Mouse (Mus musculus): ENCODE data around the gene Acer2. TPM values are rescaled to one million over a fixed set of nuclear protein-coding genes. Genes with fewer than 3 reads are reported as not detected.
A peak's percentile ranks its signal among the peaks of the same experiment; 100 is the strongest.
"Not testable (repeated sequence)": the region's sequence is repeated elsewhere in the genome, so short reads cannot be mapped to it uniquely, and the experiment has no call there.

Gene Acer2
- 12.1 and 12.4 TPM in 2 replicates for polyA plus RNA-seq (2016; fragmentation: Nextera tagmentation; extraction: Ambion mirVana)

DNA sequence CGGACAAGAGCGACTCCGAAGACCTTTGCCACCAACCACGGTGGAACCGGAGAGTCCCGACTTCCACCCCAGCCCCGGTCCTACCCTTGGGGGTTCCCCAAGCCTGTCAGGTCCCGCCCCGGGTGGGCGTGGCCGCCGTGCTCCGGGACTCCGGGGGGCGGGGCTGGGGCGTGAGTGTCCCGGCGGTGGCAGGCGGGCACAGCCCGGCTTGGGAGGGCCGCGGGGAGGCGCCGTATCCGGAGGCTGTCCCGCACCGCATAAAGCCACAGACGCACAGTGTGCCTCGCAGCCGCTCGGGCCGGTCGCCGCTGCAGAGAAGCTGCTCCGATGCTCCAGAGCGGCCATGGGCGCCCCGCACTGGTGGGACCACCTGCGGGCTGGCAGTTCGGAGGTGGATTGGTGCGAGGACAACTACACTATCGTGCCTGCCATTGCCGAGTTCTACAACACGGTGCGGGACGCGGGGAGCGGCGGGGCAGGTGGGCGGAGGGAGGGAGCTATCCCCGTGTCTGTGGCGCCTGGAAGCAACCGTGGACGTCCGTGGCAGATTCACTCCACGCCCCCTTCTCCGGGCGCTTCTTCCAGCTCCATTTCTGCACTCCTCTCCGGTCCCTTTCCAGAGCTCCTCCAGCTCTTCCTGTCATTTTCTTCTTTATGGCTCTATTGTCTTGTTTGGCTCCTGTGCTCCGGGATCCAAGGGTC is at the start of gene Acer2:
Acer2 (plus strand) TSS at position 251 of the 702 bp plus-strand sequence.
- H3K9ac ChIP-seq: peak within 1 kb of the TSS; percentile 73
- peak within 1 kb of the TSS; percentile 69 for H3K4me3 ChIP-seq (replicated peaks)
- peaks cover 34% of the 10 kb centered on the region for H3K27me3 ChIP-seq
- peak within 1 kb of the TSS; percentile 93 for H3K4me2 ChIP-seq
- no peak within 1 kb of the TSS for H3K27ac ChIP-seq
- peak; percentile 94 for ATAC-seq (ENCODE audit: low FRiP score)
- WGBS: under 1% methylated on average over 60 of the region's 60 CpGs
- H3K36me3 ChIP-seq (replicated peaks): no peaks in the 10 kb centered on the region
- peaks cover 8% of the 10 kb centered on the region; the same call in 1 of the 2 replicates for H3K4me1 ChIP-seq
- H3K9me3 ChIP-seq: no peaks in the 10 kb centered on the region

DNA sequence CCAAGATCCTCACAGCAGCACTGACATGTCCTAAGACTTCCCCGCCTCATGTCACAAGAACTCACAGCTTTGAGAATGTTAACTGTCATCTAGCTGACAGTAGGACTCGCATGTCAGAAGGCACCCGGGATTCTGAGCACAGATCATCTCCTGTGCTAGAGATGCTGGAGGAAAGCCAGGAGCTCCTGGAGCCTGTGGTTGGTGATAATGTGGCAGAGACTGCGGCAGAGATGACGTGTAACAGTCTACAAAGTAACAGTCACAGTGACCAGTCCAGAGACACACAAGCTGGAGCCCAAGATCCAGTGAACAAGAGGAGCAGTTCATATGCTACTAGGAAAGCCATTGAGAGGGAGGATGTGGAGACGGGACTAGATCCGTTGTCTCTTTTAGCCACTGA is 49.1 kb upstream of the Acer2 start:
- no peak for ATAC-seq (ENCODE audit: low FRiP score)
- Histone ChIP-seq H3K36me3 (replicated peaks) (peaks cover 49% of the 10 kb centered on the region), H3K9ac (no peak overlapping the region), H3K27me3 (no peaks in the 10 kb centered on the region), H3K27ac (no peak overlapping the region), H3K4me3 (replicated peaks) (no peak overlapping the region), H3K4me1 (no peaks in the 10 kb centered on the region), H3K4me2 (no peak overlapping the region), H3K9me3 (no peaks in the 10 kb centered on the region)
- WGBS: 97% methylated on average over 7 of the region's 7 CpGs

DNA sequence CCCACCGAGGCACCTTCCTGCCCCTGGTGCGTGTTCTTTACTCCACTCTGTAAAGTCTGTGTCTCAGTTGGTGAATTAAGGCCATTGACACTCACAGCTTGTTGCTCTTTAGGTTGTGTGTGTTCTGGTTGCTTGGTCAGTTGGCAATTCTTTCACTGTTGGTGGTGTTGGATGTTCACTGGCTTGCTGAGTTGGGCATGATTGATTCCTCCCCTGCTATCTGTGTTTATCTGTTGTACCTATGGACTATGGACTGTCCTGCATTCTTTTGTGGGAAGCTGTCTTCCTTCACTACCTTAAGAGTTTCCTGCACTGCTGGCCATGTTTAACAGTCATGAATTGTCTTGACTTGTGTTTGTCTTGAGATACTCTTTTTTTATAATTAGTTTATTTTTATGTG is 42.3 kb upstream of the Acer2 start:
- H3K27me3 ChIP-seq: no peaks in the 10 kb centered on the region
- ATAC-seq (ENCODE audit: low FRiP score): no peak
- H3K4me3 ChIP-seq (replicated peaks): no peak overlapping the region
- no peak overlapping the region for H3K9ac ChIP-seq
- H3K36me3 ChIP-seq (replicated peaks): peaks cover 41% of the 10 kb centered on the region
- 90% methylated on average over 2 of the region's 2 CpGs for WGBS
- H3K4me1 ChIP-seq: no peaks in the 10 kb centered on the region
- H3K4me2 ChIP-seq: no peak overlapping the region
- H3K9me3 ChIP-seq: no peaks in the 10 kb centered on the region
- no peak overlapping the region for H3K27ac ChIP-seq

DNA sequence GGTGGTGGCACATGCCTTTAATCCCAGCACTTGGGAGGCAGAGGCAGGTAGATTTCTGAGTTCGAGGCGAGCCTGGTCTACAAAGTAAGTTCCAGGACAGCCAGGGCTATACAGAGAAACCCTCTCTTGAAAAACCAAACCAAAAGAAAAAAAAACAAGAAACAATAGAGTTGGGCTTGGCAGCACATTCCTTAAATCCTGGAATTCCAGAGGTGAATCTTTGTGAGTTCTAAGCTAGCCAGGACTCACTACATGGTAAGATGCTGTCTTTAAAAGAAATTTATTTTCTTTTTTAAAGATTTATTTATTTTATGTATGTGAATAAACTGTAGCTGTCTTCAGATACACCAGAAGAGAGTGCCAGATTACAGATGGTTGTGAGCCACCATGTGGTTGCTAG is 33.1 kb upstream of the Acer2 start:
- not testable (repeated sequence) for ATAC-seq (ENCODE audit: low FRiP score); H3K27ac ChIP-seq; H3K4me2 ChIP-seq; H3K9ac ChIP-seq; H3K9me3 ChIP-seq; H3K4me1 ChIP-seq; H3K4me3 ChIP-seq (replicated peaks); H3K27me3 ChIP-seq
- peaks cover 43% of the 10 kb centered on the region for H3K36me3 ChIP-seq (replicated peaks)
- WGBS: 98% methylated on average over 2 of the region's 2 CpGs

DNA sequence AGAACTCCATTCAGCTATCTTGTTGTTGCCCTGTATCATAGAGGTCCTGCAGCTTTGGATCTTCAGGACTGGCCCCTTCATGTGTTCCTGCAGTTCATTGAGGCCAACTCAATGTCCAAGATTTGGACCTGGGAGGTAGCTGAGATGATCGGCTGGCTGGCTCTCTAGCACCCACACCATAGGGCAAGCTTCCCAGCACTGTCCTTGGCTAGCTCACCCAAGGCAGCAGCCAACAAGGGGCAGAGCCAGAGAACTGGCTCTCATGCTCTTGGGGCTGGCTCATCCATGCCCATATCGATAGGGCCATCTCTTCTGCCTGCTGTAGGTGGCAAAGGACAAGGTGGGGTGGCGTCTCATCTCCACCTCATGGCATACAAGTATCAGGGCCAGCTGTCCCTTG is 28.8 kb upstream of the Acer2 start:
- Histone ChIP-seq H3K4me2 (no peak overlapping the region), H3K36me3 (replicated peaks) (peaks cover 38% of the 10 kb centered on the region), H3K4me1 (no peaks in the 10 kb centered on the region), H3K9ac (no peak overlapping the region), H3K9me3 (no peaks in the 10 kb centered on the region), H3K27me3 (no peaks in the 10 kb centered on the region), H3K4me3 (replicated peaks) (no peak overlapping the region), H3K27ac (no peak overlapping the region)
- ATAC-seq (ENCODE audit: low FRiP score): no peak
- 97% methylated on average over 3 of the region's 3 CpGs for WGBS

DNA sequence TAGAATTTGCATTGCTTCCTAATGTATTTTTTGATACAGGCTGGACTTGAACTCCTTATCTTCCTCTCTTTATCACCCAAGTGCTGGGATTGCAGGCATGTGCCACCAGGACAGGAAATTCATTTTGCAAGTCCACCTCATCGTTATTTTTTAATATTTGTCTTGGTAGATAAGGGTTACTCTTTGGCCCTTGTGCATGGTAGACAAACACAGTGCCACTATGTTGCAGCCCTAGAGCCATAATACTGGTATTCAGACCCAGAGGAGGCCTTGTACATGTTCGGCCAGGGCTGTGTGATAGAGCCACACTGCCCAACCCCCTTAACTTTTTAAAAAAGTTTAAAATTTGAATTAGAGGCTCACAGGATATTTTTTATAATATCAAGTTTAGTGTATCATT is 26.9 kb upstream of the Acer2 start:
- no peaks in the 10 kb centered on the region for H3K27me3 ChIP-seq
- H3K4me2 ChIP-seq: no peak overlapping the region
- H3K4me1 ChIP-seq: no peaks in the 10 kb centered on the region
- H3K4me3 ChIP-seq (replicated peaks): no peak overlapping the region
- H3K27ac ChIP-seq: no peak overlapping the region
- WGBS: 96% methylated on average over 2 of the region's 2 CpGs
- peaks cover 40% of the 10 kb centered on the region for H3K36me3 ChIP-seq (replicated peaks)
- ATAC-seq (ENCODE audit: low FRiP score): no peak
- no peaks in the 10 kb centered on the region for H3K9me3 ChIP-seq
- H3K9ac ChIP-seq: no peak overlapping the region

DNA sequence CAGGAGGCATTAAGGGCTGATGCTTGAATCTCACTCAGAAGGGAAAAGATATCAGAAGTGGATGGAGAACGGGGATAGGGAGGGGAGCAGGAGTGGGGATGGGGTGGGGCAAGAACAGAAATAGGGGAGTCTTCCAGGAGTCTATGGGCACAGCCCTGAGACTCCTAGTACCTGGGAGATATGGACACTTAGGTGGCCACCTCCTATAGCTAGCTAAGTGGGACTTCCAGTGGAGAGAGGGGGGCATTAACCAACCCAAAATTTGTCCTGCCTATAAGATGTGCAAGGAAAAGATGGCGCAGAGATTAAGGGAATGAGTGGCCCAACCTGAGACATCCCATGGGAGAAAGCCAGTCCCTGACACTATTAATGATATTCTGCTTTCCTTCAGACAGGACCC is 22.9 kb upstream of the Acer2 start:
- Histone ChIP-seq H3K9me3 (no peaks in the 10 kb centered on the region), H3K4me3 (replicated peaks) (no peak overlapping the region), H3K27me3 (no peaks in the 10 kb centered on the region), H3K4me1 (peaks cover 8% of the 10 kb centered on the region), H3K9ac (no peak overlapping the region), H3K36me3 (replicated peaks) (peaks cover 57% of the 10 kb centered on the region), H3K27ac (no peak overlapping the region), H3K4me2 (no peak overlapping the region)
- 85% methylated on average over 2 of the region's 2 CpGs for WGBS
- ATAC-seq (ENCODE audit: low FRiP score): no peak

DNA sequence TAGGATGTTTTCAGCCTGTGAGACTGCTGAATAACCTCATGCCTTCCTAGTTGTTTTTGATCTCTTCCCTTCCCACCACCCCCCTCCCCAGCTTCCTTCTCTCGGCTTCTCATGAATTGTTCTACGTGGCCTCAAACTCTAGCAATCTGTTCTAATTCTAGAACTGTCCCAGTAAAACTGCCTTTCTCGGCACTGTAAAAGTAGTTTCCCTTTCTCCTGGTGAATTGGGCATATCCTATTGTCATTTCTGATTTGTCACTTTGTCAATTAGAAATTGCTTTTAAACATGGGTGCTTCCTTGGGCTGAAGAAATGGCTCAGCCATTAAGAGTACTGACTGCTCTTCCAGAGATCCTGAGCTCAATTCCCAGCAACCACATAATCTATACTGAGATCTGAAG is 22.2 kb upstream of the Acer2 start:
- no peak overlapping the region for H3K9ac ChIP-seq
- 89% methylated on average over 3 of the region's 3 CpGs for WGBS
- H3K27ac ChIP-seq: no peak overlapping the region
- H3K9me3 ChIP-seq: no peaks in the 10 kb centered on the region
- no peak overlapping the region for H3K4me3 ChIP-seq (replicated peaks)
- peaks cover 53% of the 10 kb centered on the region for H3K36me3 ChIP-seq (replicated peaks)
- ATAC-seq (ENCODE audit: low FRiP score): no peak
- no peaks in the 10 kb centered on the region for H3K27me3 ChIP-seq
- peaks cover 8% of the 10 kb centered on the region for H3K4me1 ChIP-seq
- no peak overlapping the region for H3K4me2 ChIP-seq

DNA sequence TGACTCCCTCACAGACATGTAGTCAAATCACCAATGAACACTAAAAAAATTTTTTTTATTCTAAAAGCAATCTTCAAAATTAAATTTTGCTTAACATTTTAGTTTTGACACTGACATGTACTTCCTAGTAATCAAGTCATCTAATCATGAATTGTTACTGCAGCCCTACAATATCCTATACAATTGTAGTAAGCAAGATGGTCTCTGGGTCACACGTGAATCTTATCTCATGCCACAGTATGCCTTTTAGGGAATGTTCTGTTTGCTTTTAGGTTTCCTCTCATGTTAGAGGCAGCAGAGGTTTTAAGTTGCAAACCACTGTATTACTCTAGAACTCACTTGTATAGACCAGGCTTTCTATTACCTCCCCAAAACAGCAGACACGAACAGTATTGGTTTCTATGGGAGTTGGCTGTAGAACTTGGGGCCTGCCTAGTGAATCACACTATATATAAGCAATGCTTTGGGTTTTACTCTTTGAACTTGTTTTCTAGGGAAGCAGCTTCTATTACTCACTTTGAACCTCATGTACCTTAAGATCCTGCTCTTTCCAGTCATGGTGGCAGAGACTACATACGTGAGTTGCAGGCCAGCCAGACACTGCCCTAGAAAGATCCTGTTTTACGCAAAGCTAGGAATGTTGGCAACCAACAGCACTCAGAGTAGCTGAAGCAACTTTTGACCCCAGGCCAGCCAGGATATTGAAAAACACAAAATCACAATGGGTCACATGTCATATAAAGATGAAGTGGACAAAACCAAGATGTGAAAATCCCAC is 21.2 kb upstream of the Acer2 start:
- peaks cover 11% of the 10 kb centered on the region for H3K4me1 ChIP-seq
- no peak overlapping the region for H3K4me3 ChIP-seq (replicated peaks)
- H3K9me3 ChIP-seq: no peaks in the 10 kb centered on the region
- H3K36me3 ChIP-seq (replicated peaks): peaks cover 49% of the 10 kb centered on the region
- H3K27ac ChIP-seq: no peak overlapping the region
- no peak for ATAC-seq (ENCODE audit: low FRiP score)
- no peaks in the 10 kb centered on the region for H3K27me3 ChIP-seq
- WGBS: 87% methylated on average over 4 of the region's 4 CpGs
- no peak overlapping the region for H3K9ac ChIP-seq
- no peak overlapping the region for H3K4me2 ChIP-seq

DNA sequence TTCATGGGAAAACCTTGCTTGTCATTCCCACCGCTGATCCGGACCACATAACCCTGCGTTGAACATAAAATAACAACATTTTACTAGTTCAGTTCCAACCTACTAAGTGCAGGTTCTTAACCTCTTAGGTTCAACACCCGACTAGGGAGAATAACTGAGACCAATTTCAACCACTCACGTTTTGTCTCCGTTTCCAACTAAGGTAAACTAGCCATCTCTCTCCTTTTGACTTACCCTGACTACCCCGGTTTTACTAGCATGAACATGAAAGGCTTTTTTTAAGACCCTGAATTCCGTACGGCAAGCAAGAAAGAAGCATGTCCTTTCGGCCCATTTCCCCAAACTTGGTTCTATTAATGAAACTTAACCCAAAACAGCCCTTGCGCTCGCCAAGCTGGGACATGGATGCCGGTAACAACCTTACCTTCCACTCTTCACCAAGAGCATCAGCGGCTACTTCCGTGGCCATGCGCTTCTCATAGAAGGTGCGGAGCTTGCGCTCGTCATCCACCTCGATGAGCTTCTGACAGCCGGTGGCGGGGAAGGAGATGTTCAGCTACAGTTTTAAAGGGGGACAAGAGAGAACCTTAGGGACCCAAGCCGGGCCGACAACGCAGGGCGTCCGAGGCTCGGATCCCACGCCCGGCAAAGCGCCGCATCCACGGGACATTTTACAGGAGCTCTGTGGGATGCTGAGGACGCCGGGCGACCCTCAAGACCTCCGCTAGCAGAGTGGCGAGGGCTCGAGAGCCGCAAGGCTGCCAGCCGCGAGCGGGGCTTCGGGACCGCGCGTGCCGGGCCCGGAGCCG is 17.7 kb upstream of the Acer2 start:
- WGBS: 2% methylated on average over 50 of the region's 50 CpGs
- peak overlapping the region; percentile 99 for H3K9ac ChIP-seq
- H3K9me3 ChIP-seq: no peaks in the 10 kb centered on the region
- ATAC-seq (ENCODE audit: low FRiP score): no peak; the same call in 1 of the 2 replicates
- peaks cover 17% of the 10 kb centered on the region for H3K4me1 ChIP-seq
- H3K27ac ChIP-seq: peak overlapping the region; percentile 95
- H3K27me3 ChIP-seq: no peaks in the 10 kb centered on the region
- H3K36me3 ChIP-seq (replicated peaks): peaks cover 40% of the 10 kb centered on the region
- peak overlapping the region; percentile 97 for H3K4me3 ChIP-seq (replicated peaks)
- H3K4me2 ChIP-seq: peak overlapping the region; percentile 74

DNA sequence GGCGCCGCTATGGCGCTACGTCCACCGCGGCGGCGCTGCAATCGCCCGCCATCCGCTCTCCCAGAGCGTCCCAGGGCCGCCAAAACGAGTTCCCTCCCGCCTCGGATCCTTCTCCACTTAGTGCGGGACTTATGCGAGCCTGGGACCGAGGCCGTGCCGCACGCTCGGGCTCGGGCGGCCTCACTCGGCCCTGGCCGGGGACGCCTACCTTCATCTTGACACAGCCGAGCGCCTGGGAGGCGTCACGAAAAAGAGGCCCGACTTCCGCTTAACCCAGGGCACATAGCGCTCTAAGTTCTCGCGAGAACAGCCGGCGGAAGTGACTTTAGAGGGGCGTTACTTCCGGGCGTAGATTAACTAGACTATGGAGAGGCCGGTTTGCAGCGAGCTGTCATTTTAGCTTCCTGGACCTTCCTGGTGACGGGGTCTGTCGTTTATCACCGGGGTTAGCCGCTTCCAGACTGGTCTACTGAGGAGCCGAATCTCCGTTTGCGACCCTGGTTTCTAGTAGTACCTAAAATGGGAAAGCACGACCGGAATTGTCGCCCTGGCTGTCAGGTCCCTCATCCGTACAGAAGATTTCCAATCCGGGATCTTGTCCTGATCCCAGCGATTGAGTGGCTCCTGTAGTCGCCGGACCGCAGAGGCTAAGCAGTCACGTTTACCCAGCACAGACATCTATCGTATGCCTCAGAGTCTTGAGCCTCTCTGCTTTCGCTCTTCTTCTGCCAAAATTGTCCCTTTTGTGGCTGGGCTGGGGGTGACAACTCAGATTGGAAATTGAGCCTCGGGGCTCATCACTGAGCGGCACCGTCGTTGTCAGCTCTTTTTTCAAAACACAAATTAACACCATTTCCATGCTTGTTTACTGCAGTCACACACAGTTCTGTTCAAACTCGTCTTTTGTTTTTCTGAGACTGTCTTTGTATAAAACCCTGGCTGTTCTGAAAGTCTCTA is 16.8 kb upstream of the Acer2 start, which contains the start of gene Rps6:
Rps6 (minus strand) TSS at position 300 of the 957 bp plus-strand sequence.
- Histone ChIP-seq H3K4me1 (peaks cover 17% of the 10 kb centered on the region), H3K36me3 (replicated peaks) (peaks cover 32% of the 10 kb centered on the region), H3K9me3 (no peaks in the 10 kb centered on the region), H3K4me3 (replicated peaks) (peak within 1 kb of the TSS; percentile 97), H3K27me3 (no peaks in the 10 kb centered on the region), H3K4me2 (peak within 1 kb of the TSS; percentile 82), H3K27ac (peak within 1 kb of the TSS; percentile 95), H3K9ac (peak within 1 kb of the TSS; percentile 99)
- under 1% methylated on average over 67 of the region's 68 CpGs for WGBS
- peak; percentile 99 for ATAC-seq (ENCODE audit: low FRiP score)
